Mouse (Mus musculus): ENCODE results near the gene Gm11444. TPM values are rescaled to one million over a fixed set of nuclear protein-coding genes. Genes with fewer than 3 reads are reported as not detected.

Gm11444 gene
- total and polyA plus RNA-seq, 2 experiments from 2014 or later: not detected

DNA sequence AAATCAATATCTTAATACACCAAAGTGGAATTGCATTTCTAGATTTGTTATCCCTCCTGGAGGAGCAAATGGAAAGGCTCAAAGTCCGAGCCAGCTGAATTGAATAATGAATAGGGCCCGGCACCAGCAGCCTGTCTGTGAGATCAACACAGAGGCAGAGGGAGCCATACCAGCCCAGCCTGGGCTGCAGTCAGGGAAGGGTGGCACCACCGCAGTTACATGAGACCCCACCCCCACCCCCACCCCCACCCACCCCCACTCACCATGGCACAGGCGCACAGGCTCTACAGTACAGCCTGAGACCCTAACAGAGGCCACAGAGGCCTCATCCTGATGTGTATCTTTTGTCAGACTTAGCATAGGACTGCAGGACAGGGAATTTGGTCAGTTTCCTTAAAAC is 35.5 kb downstream of the Gm11444 start:
- ATAC-seq (no peak), DNase-seq (no peak)
- Histone ChIP-seq H3K9me3 (ENCODE audit: low read length) (no peaks in the 10 kb centered on the region), H3K27me3 (ENCODE audit: insufficient read depth, low read length) (no peaks in the 10 kb centered on the region; the same call in 1 of the 2 replicates), H3K36me3 (ENCODE audit: insufficient read depth) (no peaks in the 10 kb centered on the region), H3K4me2 (ENCODE audit: low read depth) (no peak overlapping the region), H3K4me1 (ENCODE audit: insufficient read depth) (no peaks in the 10 kb centered on the region), H3K27ac (ENCODE audit: low read depth, low read length) (no peak overlapping the region), H3K9ac (no peak overlapping the region), H3K4me3 (ENCODE audit: low read depth, low read length) (no peak overlapping the region)
- WGBS: 28% methylated on average over 4 of the region's 4 CpGs
- no peak for TF ChIP-seq CTCF (IDR thresholded peaks at IDR 0.05; ENCODE audit: low read depth)

DNA sequence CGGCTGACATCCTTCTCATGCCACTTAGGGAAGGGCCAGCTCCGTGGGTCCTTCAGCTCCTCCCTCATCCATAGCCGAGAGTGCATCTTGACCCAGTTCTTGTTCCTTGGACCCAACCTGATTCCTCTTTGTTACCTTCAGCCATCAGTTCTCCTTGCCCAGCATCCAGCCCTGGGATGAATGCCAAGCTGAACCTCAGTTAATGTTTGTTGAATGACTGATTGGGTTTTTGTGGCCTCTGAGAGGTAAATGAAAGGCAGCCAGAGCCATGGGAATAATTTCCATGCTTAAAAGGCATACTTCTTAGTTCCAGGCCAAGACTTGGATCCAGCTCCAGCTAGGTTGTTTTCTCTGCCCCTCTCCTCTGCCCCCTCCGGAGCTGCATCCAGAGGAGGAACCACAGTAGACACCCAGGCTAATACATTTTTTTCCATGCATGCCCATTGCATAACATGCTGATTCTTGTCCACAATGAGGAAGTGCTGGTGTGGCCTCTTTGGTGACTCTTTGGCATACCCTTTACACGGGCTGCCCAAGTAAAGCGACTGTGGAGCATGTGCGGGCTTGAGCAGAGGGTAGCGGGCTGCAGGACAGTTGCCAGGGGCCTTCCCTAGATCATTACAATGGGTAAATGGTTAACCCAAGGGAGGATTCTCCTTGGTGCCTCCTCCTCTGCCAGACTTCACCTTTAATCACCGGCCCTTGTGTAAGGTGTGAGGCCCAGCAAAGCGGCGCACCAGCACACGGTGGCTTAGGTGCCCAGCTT is 37.7 kb downstream of the Gm11444 start:
- no peak overlapping the region for H3K4me3 ChIP-seq (ENCODE audit: low read depth, low read length)
- no peak overlapping the region for H3K4me2 ChIP-seq (ENCODE audit: low read depth)
- no peak for TF ChIP-seq CTCF (IDR thresholded peaks at IDR 0.05; ENCODE audit: low read depth)
- H3K27me3 ChIP-seq (ENCODE audit: insufficient read depth, low read length): no peaks in the 10 kb centered on the region; the same call in 1 of the 2 replicates
- WGBS: 79% methylated on average over 12 of the region's 12 CpGs
- no peaks in the 10 kb centered on the region for H3K4me1 ChIP-seq (ENCODE audit: insufficient read depth)
- H3K36me3 ChIP-seq (ENCODE audit: insufficient read depth): no peaks in the 10 kb centered on the region
- ATAC-seq: no peak
- H3K27ac ChIP-seq (ENCODE audit: low read depth, low read length): no peak overlapping the region
- no peak overlapping the region for H3K9ac ChIP-seq
- no peak for DNase-seq
- no peaks in the 10 kb centered on the region for H3K9me3 ChIP-seq (ENCODE audit: low read length)

DNA sequence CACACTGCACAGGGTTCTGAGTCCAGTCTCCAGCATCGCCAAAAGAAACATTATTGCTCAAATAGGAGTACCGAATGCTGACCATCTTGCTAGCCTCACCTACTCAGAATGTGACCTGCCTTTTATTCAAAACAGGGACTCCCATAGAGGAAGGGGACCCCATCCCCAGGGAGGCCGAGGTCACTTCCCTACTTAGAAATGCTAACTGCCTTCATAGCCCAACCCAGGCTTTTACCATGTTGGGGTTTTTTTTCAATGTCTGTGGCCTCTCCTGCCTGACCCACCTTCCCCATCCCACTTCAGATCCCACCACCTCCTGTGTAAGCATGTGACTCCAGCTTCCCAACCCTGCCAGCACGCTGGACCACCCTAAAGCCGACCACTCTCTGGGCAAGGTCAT is 38.5 kb downstream of the Gm11444 start:
- no peaks in the 10 kb centered on the region; the same call in 1 of the 2 replicates for H3K27me3 ChIP-seq (ENCODE audit: insufficient read depth, low read length)
- H3K9ac ChIP-seq: no peak overlapping the region
- ATAC-seq (no peak), DNase-seq (no peak)
- H3K4me3 ChIP-seq (ENCODE audit: low read depth, low read length): no peak overlapping the region
- H3K4me1 ChIP-seq (ENCODE audit: insufficient read depth): no peaks in the 10 kb centered on the region
- no peak overlapping the region for H3K27ac ChIP-seq (ENCODE audit: low read depth, low read length)
- no peak overlapping the region for H3K4me2 ChIP-seq (ENCODE audit: low read depth)
- no peaks in the 10 kb centered on the region for H3K9me3 ChIP-seq (ENCODE audit: low read length)
- no peaks in the 10 kb centered on the region for H3K36me3 ChIP-seq (ENCODE audit: insufficient read depth)
- no peak for TF ChIP-seq CTCF (IDR thresholded peaks at IDR 0.05; ENCODE audit: low read depth)
- WGBS: 92% methylated on average over 5 of the region's 5 CpGs

DNA sequence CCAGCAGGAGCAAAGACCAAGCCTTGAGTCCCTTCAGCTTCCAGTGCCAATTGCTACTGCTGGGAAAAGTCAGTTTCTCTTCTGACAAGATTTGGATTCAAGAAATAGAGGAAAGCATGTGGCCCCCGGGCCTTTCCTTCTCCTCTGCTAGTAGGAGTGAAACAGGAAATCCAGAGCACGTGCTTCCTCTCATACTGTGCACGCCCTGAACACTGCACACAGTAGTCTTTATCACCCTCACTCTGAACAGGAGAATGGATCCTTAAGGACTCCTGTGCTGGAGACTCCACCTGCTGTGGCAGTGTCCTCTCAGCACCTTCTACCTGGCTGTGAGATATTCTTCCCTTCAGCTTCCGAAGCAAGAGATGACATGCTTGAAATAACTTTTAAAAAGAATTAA is 38.9 kb downstream of the Gm11444 start:
- Histone ChIP-seq H3K9me3 (ENCODE audit: low read length) (no peaks in the 10 kb centered on the region), H3K4me2 (ENCODE audit: low read depth) (no peak overlapping the region), H3K9ac (no peak overlapping the region), H3K27ac (ENCODE audit: low read depth, low read length) (no peak overlapping the region), H3K27me3 (ENCODE audit: insufficient read depth, low read length) (no peaks in the 10 kb centered on the region; the same call in 1 of the 2 replicates), H3K4me1 (ENCODE audit: insufficient read depth) (no peaks in the 10 kb centered on the region), H3K4me3 (ENCODE audit: low read depth, low read length) (no peak overlapping the region), H3K36me3 (ENCODE audit: insufficient read depth) (no peaks in the 10 kb centered on the region)
- WGBS: 76% methylated on average over 4 of the region's 4 CpGs
- TF ChIP-seq CTCF (IDR thresholded peaks at IDR 0.05; ENCODE audit: low read depth): no peak
- DNase-seq (no peak), ATAC-seq (no peak)

DNA sequence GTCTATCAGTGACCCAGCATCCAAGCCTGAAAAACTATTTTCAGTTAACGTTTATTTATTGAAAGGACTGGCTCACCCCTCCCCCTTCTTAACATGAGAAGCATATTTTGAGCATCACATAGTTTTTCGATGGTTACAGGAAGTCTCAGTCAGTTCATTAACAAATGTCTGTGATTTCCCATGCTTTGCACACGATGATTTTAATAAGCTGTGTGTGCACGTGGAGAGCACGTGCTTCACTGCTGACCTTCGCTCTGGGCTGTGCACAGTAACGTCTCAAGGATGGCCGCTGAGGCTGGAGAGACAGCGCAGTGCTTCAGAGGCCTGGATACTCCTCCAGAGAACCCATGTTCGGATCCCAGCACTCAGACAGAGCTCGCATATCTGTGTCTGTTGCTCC is 42.8 kb downstream of the Gm11444 start:
- Histone ChIP-seq H3K4me1 (ENCODE audit: insufficient read depth) (no peaks in the 10 kb centered on the region), H3K4me3 (ENCODE audit: low read depth, low read length) (no peak overlapping the region), H3K4me2 (ENCODE audit: low read depth) (no peak overlapping the region), H3K9ac (no peak overlapping the region), H3K27me3 (ENCODE audit: insufficient read depth, low read length) (no peaks in the 10 kb centered on the region), H3K9me3 (ENCODE audit: low read length) (no peaks in the 10 kb centered on the region), H3K36me3 (ENCODE audit: insufficient read depth) (no peaks in the 10 kb centered on the region), H3K27ac (ENCODE audit: low read depth, low read length) (no peak overlapping the region)
- TF ChIP-seq CTCF (IDR thresholded peaks at IDR 0.05; ENCODE audit: low read depth): no peak
- DNase-seq: no peak
- ATAC-seq: no peak
- 88% methylated on average over 11 of the region's 11 CpGs for WGBS

DNA sequence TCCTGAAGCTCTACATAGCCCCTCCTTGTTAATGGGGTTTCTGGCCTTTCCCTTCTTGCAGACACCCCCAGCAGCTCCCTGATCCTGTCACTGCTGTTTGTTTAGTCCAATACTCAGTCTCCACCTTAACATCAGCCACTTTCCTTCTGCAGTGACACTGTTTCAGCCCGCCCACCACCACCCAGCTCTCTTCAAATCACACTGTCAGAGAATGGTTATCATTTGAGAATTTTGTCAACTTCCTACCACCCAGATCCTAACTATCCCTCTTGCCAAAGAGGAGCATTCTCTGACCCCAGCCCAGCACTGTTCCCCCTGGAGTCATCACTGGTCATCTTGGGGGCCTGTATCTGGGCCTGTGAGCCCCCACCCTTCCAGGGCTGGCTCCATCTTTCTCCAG is 44.4 kb downstream of the Gm11444 start:
- Histone ChIP-seq H3K27ac (ENCODE audit: low read depth, low read length) (no peak overlapping the region), H3K4me3 (ENCODE audit: low read depth, low read length) (no peak overlapping the region), H3K27me3 (ENCODE audit: insufficient read depth, low read length) (no peaks in the 10 kb centered on the region), H3K4me1 (ENCODE audit: insufficient read depth) (no peaks in the 10 kb centered on the region), H3K4me2 (ENCODE audit: low read depth) (no peak overlapping the region), H3K9me3 (ENCODE audit: low read length) (no peaks in the 10 kb centered on the region), H3K9ac (no peak overlapping the region), H3K36me3 (ENCODE audit: insufficient read depth) (no peaks in the 10 kb centered on the region)
- no peak for TF ChIP-seq CTCF (IDR thresholded peaks at IDR 0.05; ENCODE audit: low read depth)
- 77% methylated on average over 1 of the region's 1 CpGs for WGBS
- DNase-seq (no peak), ATAC-seq (no peak)

DNA sequence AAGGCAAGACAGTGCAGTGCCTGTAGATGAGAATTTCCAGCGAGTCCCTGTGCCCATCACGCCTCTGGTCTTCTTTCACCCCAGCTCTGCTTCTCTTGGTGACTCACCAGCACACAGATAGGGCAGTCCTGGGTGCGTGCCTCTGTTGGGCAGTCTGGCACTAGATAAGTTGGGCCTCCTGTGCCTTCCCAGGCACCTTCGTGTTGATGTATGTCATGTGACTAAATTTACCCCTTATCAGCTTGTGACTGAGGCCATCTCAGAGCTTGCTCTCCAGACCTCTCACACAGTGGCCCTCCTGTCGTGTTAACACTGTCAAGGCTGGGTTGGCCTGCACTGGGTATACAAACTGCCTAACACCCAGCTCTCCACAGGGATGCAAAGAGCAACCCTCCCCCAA is 46.1 kb downstream of the Gm11444 start:
- H3K9ac ChIP-seq: no peak overlapping the region
- no peaks in the 10 kb centered on the region for H3K36me3 ChIP-seq (ENCODE audit: insufficient read depth)
- H3K27me3 ChIP-seq (ENCODE audit: insufficient read depth, low read length): no peaks in the 10 kb centered on the region
- no peak for ATAC-seq
- no peaks in the 10 kb centered on the region for H3K9me3 ChIP-seq (ENCODE audit: low read length)
- no peak for TF ChIP-seq CTCF (IDR thresholded peaks at IDR 0.05; ENCODE audit: low read depth)
- WGBS: 87% methylated on average over 5 of the region's 5 CpGs
- DNase-seq: no peak
- no peak overlapping the region for H3K4me3 ChIP-seq (ENCODE audit: low read depth, low read length)
- no peak overlapping the region for H3K4me2 ChIP-seq (ENCODE audit: low read depth)
- H3K27ac ChIP-seq (ENCODE audit: low read depth, low read length): no peak overlapping the region
- no peaks in the 10 kb centered on the region for H3K4me1 ChIP-seq (ENCODE audit: insufficient read depth)
